Mouse (Mus musculus): Measurements from ENCODE around the gene Ccdc188.
A peak's percentile ranks its signal among the peaks of the same experiment; 100 is the strongest.

Gene Ccdc188

DNA sequence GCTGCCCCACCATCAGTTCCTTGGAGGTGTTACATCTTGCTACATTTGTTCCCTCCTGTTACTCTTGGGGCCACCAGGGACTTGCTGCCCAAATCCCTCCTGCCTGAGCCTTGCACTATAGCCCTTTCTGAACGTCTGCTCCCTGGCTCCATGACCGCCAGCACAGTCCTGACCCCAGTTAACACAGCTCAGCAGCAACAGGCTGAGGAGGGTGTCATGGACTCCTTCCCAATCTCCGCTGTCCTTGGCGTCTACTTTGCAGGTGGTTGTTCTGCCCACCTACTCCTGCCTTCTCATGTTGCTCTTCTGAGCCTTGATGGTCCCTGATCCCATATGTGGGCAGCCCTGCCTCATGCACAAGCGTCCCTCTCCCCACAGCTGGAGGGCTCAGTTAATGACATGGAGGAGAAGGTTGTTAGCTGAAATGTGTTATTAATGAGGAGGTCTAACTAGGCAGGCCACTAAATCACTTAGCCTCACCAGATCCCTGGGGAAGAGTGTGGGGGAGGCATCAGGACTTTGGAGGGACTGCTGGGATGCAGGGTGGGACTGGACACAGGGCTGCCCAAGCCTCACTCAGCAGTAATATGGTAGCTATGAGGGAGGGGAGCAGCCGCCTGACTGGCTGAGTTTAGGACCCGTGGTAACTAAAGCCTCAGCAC is 14.1 kb upstream of the Ccdc188 start:
- peak; percentile 27 to 51 for DNase-seq

DNA sequence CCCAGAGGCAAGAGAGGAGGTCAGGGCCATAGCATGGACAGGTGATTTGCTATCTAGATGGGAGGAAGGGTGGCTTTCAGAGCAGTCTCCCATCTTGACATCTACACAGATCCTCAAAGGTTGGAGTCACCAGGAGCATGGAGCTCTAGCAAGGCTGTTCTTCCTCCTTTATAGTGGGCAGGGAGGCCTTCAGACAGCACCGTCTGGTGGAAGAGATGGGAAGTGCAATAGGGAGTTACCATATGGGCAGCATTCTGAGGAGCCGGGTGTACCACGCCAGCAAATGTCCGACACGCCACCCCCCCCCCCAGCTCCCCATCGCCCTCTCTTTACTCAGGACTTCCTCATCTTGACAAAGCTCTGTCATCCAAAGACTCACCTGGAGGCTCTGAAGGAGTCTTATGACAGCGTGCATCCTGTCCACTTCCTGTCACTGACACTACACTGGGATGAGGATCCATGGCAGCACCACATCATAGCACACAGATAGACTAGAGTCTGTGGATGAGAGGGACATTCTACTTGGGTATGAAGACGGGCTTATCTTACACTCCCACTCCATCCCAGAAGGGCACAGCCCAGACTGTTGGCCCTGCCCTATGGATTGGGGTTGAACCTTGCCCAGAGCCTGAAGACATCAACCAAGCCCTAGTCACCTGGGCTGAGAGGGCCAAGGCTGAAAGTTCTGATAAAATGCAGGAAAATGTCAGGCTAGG is 6.8 kb upstream of the Ccdc188 start:
- DNase-seq = peak; percentile 79 to 83

DNA sequence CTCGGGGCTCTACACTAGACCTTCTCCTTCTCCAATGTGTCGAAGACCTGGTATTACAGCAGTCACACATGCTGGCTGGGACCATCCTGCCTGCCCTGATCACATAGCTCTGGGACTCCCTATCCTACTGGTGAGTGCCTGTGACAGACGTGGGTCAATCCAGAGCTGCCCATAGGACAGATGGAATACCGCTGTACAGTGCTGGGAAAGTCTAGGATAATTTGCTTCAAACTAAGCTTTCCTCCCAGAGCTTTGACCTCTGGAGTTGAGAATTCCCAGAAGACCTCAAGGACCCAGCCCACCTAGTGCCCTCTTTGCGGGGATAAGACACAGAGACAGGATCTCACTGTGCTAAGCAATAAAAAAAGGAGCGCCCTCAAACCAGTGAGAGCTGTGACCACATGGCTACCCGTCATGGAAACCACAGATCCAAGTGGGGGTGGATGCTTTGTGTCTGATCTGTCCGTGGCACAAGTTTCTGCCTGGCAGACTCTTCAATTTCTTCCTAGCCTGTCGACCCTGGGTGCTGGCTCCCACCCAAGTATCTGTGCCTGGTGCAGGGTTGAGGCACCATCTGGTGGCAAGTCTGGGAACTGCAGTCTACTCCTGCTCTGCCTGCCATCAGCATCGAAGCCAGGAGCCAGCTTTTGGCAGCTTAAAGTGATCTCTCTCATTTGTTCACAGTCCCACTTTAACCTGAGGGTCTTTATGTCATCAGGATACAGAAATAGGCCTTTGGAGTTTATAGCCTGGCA is 6.1 kb upstream of the Ccdc188 start:
- peak; percentile 95 for DNase-seq

DNA sequence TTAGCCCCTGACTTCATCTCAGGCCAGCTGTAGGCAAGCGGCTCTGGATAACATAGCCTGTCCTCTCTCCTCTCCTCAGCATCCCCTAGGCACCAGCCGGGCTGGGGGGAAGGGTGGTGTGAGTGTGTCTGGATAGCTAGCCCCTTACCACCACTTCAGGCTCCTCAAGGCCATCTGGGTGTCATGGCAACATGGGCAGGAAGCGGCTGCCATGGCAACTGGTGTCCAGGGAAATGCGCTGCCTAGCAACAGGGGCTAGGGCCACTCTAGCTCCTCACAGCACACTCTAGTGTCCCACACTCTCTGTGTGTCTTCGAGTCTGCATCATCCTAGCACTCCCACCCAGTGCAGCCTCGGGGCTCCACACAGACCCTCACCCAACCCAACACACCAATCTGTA is 4.0 kb upstream of the Ccdc188 start:
- peak in 1 of 2 experiments; percentile 30 for DNase-seq

DNA sequence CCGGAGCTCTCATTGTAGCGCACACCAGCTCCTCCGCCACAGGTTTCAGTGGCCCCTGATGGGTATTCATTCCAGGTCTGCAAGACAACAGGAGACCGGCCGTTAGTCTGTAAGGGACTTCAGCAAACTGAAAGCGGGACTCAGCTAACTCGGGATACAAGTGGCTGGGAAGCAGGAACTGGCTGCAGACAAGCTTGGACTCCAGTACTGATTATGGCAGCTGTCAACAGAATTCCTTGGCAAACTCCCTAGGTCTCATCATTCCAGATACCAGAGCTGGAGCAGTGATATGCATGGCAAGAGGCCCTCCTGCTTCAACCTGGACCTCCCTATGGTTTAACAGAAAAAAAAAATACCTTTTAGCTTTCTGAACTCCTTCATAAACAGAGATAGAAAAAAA is 2.8 kb upstream of the Ccdc188 start:
- DNase-seq = no peak

DNA sequence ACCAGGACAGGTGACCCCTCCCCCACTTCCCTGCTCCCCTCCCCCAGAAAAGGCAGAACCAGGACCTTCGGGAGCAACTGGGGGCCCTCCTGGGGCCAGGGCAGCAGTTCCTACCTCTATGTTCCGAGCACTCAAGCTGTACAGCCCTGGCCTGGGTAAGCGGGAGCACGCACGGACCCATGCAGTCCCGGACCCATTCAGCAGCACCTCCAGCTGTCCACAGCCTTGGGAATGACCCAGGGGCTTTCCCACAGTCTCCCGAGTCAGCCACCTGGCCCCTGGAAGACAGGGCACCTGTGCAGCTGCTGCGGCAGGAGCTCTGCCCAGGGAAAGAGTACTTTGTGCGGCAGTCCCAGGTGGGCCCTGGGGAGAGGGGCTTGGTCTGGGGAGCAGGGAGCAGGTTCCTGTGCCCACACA is 909 bp downstream of the Ccdc188 start:
- DNase-seq = no peak

DNA sequence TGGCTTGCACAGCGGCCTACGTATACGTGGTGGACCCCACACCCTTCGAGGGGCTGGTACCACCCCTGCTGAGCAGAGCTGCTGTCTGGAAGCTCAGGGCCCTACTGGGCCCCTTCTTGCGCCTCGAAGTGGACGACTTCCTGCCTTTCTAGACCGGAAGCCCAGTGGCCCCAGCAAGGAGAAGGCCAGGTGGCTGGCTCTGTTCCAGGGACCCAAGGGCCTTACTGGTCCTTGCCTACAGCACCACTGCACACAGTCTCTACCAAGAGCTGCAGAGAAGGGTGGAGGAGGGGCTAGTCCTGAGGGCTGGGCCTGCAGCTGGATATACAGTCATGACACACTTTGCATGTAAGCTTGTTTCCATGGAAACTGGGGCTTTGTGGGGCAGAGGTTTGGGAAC is 2.3 kb downstream of the Ccdc188 start:
- DNase-seq = peak; percentile 61 to 70

DNA sequence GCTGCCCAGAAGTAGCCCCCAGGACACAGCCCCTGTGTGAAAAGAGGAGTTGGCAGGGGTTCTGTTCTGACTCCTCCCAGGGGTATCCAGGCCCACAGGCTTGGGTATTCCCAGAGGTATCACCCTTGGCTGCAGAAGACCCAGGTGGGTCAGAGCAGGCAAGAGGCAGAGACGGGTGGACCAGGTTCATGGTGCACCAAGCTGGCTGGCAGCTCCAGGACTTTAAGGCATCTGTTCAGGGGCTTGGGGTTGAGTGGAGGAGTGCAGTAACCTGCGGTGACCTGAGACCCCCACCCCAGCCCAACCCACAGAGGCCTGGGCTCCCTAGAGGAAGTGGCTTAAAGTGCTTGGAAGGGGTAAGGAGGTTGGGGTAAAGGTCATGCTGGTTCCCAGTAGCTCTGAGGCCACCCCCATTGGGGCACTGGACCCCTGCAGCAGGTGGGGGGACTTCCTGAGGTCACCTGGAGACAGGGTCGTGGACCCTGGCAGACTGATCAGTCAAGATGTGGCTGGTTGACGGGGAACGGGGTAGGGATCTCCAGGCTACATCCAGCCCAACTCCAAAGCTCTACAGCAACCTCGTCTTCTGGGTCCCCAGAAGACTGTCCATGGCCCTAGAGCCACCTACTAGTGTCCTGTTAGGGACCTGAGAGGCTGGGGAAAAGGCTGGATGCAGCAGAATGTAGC is 3.3 kb downstream of the Ccdc188 start:
- DNase-seq = no peak

DNA sequence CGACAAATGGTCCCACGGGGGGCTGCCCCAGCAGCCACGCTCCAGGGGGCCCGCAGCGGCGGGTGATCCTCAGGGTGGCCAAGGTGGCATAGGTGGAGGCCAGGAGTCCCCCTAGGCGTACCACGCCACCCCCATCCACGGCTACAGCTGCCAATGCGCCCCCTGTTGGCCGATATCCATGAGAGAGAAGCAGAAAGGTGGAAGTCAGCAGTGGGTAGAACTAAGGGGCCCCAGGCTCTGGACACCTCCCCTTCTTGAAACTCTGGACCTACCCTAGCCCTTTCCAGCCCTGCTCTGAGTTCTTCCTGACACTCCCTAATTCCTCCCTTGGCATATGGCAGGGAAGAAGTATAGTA is 3.8 kb downstream of the Ccdc188 start:
- no peak for DNase-seq

DNA sequence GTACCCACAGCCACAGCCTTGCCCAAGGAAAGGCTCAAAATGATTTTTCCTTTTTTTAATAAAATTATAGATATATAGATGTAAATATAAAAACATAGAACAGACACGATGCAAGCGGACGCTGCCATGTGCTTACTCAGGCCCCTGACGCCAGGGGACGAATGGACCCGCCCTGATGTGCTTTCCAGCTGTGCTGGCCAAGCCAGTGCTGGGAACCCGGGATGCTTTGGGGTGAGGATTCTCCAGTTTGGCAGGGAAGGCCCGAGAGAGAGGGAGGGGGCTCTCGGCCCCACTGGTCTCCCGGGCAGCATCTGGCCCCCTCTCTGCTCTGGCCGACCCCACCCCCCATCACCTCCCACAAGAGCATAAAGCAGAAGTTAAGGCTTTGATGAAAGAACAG is 4.5 kb downstream of the Ccdc188 start:
- DNase-seq = no peak

DNA sequence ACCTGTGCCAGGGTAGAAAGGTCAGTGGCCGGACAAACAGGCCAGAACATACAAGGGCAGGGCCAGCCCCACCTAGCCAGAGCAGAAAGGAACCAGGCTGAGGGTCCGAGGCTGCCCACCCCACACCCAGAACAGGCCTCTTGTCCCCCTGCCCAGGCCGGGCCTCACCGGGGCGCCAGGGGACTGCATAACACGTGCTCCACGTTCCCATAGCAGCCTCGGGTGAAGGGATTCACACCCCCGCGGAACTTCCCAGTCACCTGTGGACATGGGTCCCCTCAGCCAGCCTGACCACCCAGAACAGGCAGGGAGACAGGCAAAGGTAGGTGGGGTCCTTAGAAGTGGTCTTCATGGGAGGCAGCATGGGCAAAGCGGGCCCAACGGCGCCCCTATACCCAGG is 9.5 kb downstream of the Ccdc188 start:
- no peak for DNase-seq

DNA sequence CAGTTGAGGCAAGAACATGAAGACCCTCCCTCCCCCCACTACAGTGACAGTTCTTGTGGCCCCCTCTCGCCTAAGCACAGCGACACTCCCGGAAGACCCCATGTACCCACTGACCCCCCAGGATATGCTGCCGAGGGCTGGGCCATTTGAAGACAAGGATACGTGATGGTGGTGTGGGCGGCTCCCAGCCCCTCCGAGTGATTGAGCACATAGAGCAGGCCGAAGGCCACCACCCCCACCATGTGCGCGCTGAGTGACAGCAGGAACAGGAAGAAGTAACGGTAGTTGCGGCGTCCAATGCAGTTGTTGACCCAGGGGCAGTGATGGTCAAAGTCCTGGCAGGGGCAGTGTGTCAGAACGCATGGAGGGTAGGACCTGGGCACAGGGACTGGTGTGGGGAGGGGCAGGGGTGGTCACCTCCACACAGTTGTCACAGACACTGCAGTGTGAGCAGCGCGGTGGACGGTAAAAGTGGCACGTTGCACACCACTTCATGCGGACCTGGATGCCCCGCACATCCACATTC is 10.3 kb downstream of the Ccdc188 start:
- no peak for DNase-seq

DNA sequence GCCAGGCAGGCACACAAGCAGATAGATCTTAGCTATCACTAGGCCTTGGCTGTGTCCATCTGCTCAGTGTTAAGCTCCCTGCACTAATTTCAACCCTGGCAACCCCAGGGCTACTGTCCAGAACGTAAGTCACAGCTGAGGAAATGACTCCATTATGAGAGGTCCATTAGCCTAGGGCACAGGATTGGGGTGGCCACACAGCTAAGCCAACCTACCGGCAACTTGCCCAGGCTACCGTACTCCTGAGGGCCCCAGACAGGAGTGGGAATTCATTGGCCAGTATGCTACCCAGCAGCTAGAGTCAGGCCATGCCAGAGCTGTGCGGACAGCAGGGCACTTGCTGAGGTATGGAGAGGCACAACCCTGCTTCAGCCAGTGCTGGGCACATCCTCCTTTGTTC is 11.2 kb downstream of the Ccdc188 start:
- DNase-seq = no peak

DNA sequence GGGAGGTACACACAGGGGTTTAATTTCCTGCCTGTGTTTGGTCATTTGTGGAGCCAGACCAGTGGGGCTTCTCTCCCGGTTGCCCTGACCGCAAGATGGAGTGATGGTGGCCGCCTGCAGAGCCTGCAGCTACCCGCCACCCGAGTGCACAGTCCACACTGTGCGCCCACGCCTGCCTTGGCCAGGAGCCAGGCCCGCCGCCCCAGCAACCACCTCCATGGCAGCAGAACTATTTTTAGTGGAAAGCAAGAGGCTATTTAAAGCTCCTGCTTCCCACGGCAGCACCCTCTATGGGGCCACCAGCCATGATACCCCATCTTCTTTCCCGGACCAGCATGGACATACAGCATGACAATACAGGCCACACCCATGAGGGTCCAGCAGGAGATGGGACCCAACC is 11.9 kb downstream of the Ccdc188 start:
- DNase-seq = peak; percentile 30 to 31

DNA sequence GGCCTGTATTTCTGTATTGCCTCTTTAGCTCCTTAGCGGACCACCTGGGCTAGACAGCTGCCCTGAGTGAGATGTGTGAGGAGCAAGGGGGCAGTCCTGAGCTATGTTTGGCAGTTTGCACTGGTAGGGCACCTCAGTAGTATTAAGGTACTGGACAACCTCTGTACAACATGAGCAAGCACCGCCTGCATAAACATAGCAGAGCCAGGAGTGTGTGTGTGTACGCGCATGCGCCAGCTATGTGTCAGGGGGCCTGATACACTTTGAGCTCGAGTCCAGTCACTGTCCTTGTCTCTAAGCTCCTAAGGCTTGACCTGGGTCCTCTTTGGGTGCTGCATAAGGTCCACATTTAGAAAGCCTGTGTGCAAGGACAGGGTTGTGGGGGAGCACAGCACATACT is 12.9 kb downstream of the Ccdc188 start:
- no peak for DNase-seq

DNA sequence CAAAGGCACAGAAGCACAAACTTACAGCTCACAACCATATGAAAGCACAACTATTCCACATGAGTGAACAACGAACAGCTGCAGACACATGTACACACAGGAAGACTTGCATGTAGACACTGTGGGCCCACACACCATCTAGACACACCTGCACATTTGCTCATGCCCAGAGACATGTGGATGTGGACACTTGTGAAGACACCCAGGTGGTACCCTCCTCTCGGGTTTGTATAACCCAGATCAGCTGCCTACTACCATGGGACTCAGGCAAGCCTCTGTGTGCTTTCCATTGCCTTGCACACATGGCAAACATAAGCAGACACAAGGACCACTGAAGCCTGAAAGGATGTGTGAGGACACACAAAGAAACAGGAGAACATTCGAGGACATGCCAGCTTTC is 13.4 kb downstream of the Ccdc188 start:
- DNase-seq = no peak

DNA sequence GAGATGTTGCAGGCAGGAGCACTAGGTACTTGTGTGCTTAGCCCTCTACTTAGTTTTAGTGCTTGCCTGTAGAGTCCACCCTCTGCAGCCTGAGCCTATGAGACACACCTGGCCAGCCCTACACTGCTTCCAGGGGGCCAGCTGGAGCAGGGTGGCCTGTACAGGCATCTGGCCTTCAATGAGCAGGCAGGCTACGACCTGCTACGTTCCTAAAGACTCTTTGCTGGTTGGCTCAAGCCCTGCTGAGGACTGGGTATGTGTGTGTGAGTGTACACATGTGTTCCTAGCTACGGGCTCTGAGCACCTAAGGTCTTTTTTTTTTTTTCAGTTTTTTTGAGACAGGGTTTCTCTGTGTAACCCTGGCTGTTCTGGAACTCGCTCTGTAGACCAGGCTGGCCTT is 13.8 kb downstream of the Ccdc188 start:
- DNase-seq = no peak

DNA sequence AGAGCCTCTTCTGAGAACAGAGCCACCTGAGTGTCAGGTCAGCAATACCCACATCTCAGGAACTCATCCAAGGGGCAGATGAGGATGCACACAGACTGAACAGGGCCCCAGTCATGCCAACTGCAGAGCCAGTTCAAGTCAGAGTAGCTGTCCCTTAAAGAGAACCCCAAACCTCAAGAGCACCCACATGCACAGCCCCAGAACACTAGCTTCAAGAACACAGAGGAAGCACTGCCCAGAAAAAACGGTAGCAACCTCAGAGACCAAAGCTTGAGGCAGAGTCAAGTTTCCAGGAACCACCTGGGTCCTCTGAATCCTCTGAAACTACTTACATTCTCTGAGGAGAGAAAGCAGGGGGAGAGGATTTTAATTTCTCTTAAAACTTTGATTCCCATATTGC is 15.8 kb downstream of the Ccdc188 start:
- DNase-seq = no peak

DNA sequence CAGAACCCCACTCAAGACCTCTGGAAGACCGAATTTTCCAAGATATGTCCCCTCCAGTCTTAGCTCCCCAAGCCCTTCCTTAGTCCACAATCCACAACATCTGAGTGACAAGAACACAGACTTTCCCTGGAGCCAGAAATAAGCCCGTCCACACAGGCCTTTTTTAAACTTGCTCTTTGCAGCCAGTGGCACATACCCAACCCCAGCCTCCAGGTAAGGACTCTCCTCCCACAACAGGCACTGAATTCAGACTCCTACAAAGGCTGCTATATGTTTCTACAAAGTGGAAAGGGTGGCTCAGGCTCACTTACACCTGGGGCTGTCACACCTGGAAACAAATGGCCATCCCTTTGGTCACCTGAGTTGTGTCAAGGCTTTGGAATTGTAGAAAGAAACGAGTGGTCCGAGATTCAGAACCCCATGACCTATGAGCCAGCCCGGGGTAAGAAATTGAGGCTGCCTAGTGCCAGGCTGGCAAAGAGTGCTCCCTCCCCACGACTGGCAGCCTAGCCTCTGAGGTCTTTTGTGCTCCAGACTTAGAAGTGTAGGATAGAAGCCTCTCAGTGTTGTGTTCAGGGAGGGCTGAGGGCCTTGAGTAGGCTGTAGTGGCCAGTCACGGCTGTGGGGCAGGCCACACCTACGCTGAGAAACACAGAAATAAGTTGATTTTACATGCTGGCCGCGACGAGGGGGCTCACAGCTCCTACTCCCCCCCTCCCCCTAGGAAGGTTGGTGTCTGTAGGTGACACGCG is 16.4 kb downstream of the Ccdc188 start:
- peak in 1 of 2 experiments; percentile 46 for DNase-seq

DNA sequence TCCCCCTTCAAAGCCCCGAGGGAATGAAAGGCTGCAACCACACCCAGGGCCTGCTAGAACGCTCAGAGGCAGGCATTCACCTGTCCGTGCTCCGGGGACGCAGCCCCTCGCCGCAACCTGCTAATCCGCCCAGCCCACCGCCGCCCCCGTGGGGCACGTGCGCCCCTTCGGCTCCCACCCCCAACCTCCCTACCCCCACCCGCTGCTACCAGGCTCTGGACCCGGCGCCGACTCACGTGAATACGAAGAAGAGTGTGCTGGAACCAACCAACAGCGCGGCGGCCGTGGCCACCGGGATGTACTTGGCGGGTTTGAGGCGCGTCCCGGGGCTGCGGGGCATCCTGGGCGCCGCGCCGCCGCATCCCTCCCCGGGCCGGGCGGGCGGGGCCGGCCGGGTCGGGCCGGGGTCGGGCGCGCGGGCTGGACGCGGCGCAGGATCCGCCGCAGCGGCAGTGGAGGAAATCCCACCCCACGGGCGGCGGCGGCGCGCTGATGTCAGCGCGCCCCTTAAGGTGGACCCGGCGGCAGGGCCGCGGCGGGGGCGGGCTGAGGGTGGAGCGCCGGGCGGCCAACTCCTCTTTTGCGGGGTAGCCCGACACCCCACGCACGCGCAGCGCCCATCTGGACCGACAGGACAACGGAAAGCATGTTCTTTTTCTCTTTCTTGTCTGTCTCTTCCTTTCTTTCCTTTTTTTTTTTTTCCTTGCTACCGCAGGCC is 17.2 kb downstream of the Ccdc188 start, which contains the start of gene Zdhhc8:
TSS of gene Zdhhc8 (minus strand) at position 466 of the 718 bp plus-strand sequence.
- peak; percentile 84 to 89 for DNase-seq

DNA sequence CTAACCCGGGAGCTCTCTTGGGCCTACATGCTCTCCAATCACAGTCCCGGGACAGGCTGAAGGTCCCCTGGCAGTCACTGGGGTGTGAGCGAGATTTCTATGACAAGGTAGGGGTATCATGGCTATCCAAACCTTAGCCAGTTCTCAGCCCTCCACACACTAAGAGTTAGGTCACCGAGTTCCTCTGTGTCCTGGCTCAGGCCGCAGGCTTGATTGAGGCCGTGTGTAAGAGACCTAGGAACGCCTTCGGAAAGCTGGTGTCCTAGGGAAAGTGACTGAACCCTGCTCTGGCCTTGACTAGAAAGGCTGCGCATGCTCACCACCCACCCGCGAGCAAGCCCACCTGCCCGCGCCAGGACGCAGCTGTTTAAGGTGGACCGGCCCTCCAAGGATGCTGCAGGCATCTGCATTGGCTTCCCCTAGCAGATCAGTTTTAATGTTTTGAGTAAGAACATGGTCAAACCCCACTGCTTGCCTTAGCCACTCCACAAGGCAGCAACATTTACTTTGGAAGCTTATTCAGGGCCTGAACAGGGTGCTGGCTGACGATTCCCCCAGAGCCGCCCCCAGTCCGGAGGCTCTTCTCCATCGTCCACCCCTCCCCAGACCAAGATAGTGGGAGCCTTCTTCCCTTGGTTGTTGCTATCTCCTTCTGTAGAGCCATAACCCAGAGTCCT is 17.8 kb downstream of the Ccdc188 start:
- peak; percentile 77 to 86 for DNase-seq

Data from kidney, postnatal 4 days (tissue).